Mouse (Mus musculus) thymus, postnatal 0 days (tissue): ENCODE results near the gene Crtc3. TPM values are rescaled to one million over a fixed set of nuclear protein-coding genes. Genes with fewer than 3 reads are reported as not detected.

Source experiments
- DNase-seq: peaks from one replicate; pipeline ENCODE4 v3.0.0-alpha.2; 2015; ENCODE audit warnings: low spot score
- polyA plus RNA-seq: library from polyadenylated mRNA; unstranded; fragments of >200 nt; fragmentation: Nextera tagmentation; extraction: Ambion mirVana; gene quantifications from 2 replicates; pipeline ENCODE4 v1.2.1, GENCODE M21; 2015

Gene Crtc3
- polyA plus RNA-seq, 1 experiment from 2014 or later, result 19.0 TPM

DNA sequence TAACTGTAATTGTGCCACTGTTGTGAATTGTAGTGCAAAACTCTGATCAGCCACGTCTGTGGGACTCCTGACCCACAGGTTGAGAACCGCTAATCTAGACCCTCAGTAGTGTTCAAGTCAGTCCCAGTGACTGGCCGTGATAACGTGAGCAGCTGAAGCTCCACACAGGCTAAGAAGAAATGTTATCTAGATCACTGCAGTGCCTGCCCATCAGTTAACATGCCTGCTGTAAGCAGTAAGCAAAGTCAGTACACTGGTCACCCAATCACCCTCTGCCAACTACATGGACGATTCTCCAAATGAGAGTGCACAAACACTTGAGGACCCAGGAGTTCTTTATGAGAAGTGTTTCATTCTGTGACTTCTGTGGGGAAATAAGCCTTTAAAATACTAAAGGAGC lies 3.0 kb downstream of the Crtc3 start:
- no peak for DNase-seq

DNA sequence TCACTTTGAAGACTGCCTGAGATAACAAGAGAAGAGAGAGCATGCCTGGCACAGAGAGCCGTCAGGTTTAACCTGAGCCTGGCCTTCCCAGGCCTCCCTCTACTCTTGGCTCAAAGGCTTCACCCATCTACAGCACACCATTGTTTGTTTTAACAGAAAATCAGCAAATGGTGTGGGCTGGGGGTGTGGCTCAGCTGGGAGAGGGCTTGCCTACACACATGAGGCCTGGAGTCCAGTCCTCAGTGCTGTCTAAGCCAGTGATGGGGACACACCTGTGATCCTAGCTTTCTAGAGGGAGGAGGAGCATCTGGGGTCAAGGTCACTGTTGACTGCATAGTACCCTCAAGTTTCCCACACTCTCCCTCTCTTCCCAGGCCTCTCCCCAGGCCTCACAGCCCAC lies 6.0 kb downstream of the Crtc3 start:
- no peak for DNase-seq

DNA sequence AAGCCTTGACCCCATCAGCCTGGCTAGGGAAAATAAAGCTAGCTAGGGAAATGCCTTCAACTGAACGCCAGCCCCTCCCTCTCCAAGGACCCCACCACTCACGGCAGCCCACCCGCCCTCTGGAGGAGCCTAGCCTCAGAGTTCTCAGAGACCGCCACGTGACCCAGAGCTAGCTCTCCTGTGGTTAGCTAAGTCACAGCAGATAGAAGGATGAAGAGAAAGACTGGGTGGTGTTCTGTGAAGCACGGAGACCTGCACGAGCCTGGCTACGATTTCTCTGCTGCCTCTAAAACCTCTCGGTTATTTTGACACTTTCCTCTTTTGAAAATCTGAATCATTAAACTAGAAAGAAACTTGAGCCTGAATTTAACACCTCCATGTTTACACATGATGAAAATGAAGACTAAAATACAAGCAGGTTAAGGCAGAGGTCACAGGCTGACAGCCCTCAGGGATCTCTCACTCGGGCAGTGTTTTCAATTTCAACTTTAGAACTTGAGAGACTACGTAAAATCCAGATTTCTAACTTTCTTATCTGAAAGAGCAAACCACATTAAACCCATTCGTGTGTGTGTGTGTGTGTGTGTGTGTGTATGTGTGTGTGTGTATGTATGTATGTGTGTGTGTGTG lies 8.3 kb downstream of the Crtc3 start:
- peak; percentile 84 for DNase-seq

DNA sequence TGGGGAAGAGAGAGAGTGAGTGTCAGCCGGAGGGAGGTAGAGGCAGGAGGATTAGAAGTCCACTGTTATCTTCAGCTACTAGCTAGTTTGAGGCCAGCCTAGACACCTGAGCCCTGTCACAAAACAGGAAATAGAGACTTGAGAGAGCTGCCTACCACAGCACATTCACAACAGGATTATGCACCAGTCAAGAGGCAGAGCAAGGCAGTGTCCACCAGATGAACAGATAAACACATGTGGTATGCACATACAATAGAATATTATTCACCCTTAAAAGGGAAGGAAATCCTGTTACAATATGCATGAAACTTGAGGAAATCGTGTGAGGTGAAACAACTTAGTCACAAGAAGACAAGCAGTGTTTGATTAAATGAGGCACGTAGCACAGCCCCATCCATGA lies 16.4 kb downstream of the Crtc3 start:
- peak; percentile 45 for DNase-seq

DNA sequence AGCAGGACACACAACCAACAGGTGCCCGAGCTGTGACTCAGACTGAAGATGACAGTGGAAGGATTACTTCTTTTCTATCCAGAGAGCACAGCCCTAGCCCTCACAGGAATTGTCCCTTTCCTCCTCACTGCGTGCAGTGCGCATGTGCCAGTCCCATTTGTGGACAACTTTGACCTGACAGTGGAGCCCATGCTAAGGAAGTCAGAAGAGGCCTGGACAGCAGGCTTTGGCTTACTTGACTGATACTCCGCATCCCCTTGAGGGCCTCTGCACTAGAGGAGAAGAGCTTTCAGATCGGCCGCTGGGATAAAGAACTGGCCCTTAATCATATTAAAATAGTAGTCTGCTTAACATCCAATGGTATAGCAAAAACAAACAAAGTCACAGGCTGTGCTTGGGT lies 17.8 kb downstream of the Crtc3 start:
- DNase-seq, result no peak

DNA sequence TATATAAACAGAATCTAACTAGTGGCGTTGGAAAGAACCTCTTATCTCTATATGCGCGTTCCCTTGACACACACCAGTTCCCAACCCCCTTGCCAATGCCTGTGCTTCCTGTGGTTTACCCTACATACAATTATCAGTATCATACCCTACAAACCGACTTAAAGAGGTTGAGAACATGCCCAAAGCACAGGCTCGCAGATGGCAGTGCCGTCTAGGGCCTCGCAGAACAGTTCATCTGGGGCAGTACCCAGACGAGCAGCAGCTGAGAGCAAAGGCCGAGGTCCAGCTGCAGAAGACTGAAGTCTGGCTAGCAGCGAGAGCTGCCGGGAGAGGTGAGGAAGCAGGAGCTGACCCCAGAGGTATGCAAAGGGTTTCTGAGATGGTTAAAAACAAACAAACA lies 21.5 kb downstream of the Crtc3 start:
- peak; percentile 73 for DNase-seq

DNA sequence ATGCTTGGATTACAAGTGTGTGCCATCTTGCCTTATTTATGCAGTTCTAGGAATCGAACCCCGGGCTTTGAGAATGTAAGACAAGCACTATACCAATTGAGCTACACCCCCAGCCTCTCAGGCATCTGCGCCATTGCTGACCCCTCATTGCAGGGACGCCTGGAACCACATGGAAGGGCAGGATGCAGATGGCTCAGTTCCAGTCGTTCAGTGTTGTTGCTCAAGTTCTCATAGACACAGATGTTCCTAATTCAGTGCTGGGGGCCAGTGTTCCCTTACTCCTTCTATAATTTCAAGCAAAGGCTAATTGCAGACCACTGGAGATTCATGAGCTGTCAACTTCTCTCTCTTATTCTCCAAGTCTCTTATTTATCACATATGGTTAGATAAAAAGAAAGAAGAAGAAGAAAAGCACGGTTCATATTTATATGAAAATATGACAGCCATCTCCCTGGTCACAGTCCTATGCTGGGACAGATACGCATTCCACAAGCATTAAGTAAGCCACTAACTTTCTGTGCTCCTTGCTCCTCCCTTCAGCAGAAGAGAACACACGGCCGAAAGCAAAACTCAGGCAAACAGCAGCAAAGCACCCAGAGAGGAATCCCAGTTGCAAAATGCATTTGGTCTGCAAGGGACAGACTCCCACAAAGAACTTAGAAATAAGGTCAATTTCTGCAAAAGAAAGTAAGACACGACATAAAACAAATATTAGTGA lies 22.3 kb downstream of the Crtc3 start:
- peak; percentile 14 for DNase-seq

DNA sequence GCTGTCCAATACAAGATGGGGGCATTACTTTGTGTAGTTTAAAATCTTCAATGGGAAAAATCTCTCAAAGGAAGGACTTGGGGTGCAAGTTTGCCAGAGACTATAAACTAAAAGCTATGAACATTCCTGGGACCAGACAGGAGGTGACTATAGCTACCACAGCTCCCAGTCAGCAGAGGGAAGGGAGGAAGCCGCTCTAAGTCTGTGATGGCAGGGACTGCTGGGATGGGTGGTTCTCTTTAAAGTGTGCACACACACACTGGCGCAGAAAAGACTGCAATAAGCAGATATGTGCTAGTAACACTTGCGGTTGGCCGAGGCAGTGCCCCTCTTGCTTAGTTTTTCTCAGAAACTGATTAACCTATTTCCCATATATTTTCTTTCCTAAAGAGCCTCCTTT lies 27.6 kb downstream of the Crtc3 start:
- no peak for DNase-seq

DNA sequence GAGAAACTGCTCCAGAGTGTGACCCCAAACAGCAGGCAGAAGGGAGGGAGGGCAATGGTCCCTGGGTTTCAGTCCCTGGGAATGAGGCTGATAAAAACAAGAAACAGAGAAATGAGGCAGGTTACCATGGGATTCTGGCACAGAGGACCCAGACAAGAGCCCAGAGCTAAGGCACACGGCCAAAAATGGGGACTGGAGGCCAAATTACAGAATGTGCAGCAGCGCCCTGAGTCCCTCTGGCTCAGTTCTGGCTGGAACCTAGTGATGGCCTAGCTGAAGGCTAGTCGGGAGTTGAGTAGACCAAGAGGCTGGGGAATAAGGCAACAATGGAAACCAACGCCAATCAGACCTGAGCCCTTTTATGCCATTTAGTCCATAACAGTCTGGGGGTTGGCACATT lies 28.1 kb downstream of the Crtc3 start:
- DNase-seq, result no peak

DNA sequence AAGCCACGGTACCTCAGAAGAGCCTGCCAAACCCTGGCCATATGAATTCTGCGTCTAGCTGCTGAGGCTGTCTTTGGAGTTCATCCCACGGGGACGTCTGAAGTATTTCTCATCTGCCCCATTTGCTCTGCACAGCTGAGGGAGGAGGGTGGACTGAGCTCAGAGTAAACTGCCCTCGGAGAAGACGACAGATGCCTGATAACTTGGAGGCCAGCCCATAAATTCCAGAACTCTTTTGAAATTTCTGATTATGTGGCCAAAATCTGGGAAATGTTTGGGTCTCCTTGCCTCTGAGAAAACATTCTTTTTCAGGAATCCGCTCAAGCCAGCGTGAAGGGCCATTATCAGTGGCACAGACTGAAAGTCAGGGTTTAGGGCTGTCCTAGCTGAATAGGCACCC lies 30.8 kb downstream of the Crtc3 start:
- DNase-seq, result no peak

DNA sequence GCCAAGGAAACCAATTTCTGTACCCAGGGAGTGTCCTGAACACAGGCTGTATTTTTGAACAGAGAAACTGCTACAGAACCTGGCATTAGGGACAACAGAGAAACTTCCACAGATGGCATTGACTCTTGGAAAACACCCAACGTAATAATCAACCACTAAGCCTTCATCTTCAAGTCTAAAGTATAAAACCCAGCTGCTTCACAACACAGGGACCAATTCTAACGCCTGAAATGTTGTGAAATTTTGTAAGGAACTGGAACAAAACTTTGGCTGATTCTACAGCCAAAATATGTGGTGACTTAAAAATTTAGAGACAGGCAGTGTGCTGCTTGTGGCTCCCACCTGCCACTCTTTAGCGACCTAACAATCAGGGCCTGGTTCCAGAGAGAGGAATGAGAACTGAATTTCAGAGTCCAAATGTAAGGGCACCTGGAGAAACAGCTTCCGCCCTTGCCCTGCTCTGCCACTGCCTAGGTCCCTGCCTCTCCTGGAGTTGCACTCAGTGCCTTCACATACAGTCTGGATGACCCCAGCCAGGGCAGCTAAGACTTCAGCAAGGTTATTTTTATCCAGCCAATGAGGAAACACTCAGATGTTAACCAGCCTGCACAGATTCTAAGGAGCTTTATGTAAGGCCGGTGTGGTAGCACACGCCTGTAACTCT lies 33.2 kb downstream of the Crtc3 start:
- no peak for DNase-seq

DNA sequence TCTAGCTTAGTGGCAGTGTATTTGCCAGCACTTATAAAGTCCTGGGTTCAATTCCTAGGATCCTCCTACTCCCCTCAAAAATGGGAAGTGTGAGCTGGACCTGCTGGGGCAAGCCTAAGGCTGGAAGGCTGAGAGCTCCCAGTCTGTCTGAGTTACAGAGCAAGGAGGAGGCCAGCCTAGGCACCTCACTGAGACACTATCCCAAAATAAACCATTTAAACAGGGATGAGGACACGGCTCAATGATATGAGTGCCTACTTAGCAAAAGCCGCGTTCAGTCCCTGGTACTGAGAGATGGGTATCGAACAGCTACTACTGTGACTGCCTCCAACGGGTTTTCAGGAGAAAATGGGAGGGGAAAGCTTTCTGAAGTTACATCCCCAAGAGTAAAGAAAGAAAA lies 33.8 kb downstream of the Crtc3 start:
- DNase-seq, result no peak

DNA sequence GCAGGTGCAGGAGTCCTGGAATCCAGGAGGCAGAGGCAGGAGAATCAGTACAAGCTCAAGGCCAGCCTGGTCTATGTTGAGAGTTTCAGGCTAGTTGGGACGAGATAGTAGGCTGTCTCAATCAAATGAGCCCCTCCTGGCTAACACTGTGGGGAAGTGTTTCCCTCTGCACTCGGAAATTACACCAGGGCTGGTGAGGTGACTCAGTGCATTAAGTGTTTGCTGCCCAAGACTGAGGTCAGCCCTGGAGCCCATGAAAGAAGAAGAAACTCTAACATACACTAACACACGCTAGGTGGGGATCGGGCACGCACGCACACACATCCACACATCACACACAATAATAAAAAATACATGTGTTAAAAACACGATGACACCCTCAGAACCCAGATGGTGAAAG lies 34.3 kb downstream of the Crtc3 start:
- no peak for DNase-seq

DNA sequence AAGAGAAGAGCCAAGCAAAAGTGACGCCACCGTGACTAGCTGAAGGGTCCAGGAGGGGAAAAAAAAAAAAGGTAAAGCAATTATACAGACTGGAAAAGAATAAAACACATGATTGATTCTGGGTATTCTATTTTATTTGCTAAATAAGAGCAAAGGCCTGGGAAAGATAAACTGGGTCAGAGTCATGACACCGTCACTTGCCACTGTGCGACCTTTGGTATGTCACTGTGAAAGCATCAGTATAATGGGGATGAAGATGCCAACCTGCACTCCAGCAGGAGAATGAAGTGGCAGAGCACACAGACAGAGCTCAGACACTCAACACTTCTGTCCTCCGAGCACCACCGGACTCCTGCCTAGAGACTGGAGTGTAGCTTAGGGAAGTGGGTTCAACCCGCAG lies 34.7 kb downstream of the Crtc3 start:
- DNase-seq, result no peak

DNA sequence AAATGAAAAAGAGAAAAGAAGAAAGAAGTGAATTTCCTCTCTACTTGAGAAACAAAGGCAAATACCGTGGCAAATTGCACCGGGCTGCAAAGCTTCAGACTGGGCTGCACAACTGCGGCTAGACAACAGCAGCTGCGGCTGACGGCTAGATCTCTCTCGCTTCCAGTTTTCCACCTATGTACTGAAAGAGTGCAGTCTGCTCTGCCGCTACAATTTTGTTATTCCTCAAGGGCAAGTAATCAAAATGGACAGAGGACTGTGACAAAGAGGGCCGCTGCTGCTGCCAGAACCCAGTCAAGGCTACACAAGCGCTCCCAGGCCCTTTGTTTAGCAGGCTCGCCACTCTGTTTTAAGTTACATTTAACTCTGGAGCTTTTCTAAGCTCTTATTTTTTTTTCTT lies 35.6 kb downstream of the Crtc3 start:
- peak; percentile 40 for DNase-seq

DNA sequence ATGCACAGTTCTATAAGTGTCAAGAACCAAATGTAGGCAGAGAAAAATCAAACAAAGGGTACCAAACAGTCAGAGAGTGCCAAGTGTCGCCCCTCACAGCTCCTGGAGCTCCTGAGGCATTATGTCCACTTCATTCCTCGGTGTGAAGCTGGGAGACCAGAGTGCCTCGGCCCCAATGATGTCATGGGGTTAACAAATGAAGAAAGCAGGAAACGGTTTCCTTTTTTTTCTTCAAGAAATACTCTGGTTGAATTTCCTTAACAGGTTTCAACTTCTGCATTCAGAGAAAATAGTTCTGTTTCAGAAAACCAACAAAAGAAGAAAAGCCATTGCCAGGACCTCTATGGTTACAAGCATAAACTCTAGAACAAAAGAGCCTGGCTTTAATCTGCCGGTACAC lies 36.4 kb downstream of the Crtc3 start:
- no peak for DNase-seq

DNA sequence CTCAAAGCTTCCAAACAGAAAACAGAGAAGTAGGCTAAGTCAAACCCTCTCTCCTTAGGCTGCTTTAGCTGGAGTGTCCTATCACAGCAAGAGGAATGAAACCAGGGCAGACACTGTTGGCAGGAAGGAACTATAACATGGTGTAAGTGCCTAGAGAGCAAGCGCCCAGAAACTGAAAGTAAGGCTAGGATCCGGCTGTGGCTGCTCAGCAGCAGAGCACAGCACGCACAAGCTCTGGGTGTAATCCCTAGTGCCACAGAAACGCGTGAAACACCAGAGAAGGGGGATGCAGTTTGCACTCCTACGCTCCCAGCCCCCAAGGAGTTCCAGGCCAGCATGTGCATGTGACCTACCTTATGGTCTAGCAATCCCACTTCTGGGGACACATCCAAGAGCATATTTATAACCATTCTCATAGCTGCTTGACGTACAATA lies 41.2 kb downstream of the Crtc3 start:
- peak; percentile 77 for DNase-seq

DNA sequence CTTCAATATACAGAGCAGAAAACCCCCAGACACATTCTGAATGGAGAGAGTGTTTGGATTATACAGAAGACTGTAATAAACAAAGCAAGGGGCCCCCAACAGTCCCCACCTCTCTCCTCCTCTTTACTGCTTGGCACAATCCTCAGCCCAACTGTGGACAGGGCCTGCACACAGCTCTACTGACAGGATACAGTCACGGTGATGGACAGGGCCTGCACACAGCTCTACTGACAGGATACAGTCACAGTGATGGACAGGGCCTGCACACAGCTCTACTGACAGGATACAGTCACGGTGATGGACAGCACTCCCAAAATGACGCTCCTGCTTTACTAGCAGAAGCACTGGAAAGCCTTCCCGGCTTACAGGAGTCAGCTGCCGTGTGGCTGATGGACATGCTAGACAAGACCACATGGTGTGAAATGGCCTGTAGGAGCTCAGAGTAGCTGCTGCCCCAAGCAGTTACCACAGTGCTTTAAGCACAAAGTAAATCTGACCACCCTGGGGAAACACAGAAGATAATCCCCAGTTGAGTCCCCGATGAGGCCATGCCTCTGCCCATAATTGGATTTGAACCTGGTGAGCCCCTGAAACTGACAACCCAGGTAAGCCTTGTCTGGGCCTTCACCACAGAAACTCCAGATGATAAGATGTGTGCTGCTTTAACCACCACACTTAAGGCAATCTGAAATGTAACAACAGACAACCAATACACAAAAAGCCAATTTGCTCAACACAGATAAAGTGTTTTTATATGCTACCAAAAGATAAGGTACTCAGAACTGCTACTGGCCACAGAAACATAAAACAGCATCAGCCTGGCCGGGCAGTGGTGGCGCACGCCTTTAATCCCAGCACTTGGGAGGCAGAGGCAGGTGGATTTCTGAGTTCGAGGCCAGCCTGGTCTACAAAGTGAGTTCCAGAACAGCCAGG lies 42.3 kb downstream of the Crtc3 start:
- no peak for DNase-seq

DNA sequence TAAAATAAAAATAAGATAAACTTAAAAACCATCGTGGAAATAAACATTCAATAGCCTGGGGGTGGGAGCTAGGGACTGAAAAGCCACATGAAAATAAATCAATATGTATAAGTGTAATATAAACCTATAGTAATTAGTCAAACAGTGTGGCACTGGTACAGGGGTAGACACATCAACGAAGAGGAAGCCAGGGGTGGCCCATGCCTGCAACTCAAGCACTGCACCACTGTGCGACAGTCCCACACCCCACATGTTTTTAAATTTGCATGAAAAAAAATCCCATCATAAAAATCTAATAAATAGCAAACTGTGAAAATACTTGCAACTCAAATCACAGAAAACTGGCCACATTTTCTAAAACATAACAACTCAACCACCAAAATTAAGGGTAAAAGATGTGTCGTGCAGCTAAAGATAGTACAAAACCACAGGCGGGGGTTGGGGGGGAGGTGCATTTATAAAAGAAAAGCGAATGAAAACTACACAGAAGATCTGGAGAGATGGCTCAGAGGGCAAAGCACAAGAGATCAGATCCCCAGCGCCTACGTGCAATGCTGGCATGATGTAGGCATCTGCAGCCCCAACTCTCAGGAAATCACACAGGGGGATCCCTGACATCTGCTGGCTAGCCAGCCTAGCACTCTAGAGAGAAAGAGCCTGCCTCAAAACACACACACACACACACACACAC lies 45.6 kb downstream of the Crtc3 start:
- peak; percentile 73 for DNase-seq

DNA sequence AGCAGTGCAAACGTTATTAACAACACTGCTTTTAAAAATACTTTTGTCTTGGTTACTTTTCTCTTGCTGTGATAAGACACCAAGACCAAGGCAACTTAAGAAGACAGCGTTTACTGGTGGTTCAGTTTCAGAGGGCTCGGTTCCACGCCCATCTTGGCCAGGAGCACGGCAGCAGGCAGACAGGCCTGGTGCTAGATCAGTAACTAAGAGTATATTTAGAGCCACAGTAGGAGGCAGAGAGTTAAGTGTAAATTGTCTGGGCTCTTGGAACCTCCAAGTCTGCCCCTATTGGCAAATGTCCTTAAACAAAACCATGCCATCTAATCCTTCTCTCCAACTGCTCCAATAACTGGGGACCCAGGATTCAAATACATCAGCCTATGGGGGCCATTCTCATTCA lies 46.1 kb downstream of the Crtc3 start:
- no peak for DNase-seq

DNA sequence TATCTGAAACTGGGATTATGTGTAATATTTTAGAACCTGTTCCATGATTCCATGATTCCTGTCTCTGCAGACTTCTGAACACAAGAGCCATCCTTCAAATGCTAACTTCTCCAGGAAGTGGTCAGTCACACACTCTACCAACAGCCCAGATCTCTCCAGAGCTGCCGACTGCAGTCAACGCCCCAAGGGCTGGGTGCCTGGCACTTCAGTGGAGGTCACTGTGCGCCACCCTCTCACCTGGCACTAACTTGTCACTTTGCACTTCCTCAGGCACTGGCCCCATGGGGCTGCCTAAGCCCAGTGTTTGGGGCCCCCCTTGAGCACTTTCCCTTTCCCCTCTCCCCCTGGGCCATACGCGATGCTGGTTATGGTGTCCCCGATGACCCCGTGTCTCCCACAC lies 46.8 kb downstream of the Crtc3 start:
- peak; percentile 43 for DNase-seq
